ENCODE assay signal across 30 mouse cellular contexts in genomic region chr2:25433101-25433500, GRCm38 (mm10). TPM values are rescaled to one million over a fixed set of nuclear protein-coding genes. Genes with fewer than 3 reads are reported as not detected.
"Had no signal": no experiment of that assay in that cellular context is flagged by ENCODE, and none has a peak within 500 bp of the region (broad histone marks: within the 10 kb centered on the region; RNA-seq: fewer than 3 reads in every experiment).

No protein-coding gene starts in this region.

- H3K27ac ChIP-seq: heart, embryonic 10.5 days; hindbrain, embryonic 13.5 days; hindbrain, embryonic 15.5 days; hindbrain, postnatal 0 days; kidney, embryonic 15.5 days; kidney, postnatal 0 days; limb, embryonic 13.5 days; limb, embryonic 15.5 days; liver, embryonic 12.5 days; liver, embryonic 14.5 days had no signal

- H3K36me3 ChIP-seq: heart, embryonic 10.5 days; heart, embryonic 12.5 days had no signal

- ATAC-seq: hindbrain, postnatal 0 days; intestine, embryonic 16.5 days; liver, embryonic 12.5 days had no signal

- DNase-seq: gastrocnemius, postnatal 14 days; gastrocnemius, postnatal 36 days; heart, adult 18-20 months; heart, postnatal 10 days; heart, postnatal 36 days; kidney, adult 11 months; kidney, adult 2 months; kidney, adult 9 months; kidney, postnatal 14 days; kidney, postnatal 36 days; layer of hippocampus, adult 9-11 months; layer of hippocampus, postnatal 36 days; left cerebral cortex, postnatal 4 days had no signal

- H3K9ac ChIP-seq: heart, embryonic 12.5 days; hindbrain, embryonic 15.5 days; kidney, embryonic 15.5 days; limb, embryonic 13.5 days; limb, embryonic 15.5 days; liver, embryonic 12.5 days; liver, embryonic 14.5 days had no signal

- H3K4me3 ChIP-seq: heart, embryonic 10.5 days; heart, embryonic 12.5 days; hindbrain, embryonic 13.5 days; hindbrain, embryonic 15.5 days; kidney, embryonic 15.5 days; limb, embryonic 13.5 days; limb, embryonic 15.5 days; liver, embryonic 12.5 days had no signal

- H3K4me2 ChIP-seq: heart, embryonic 12.5 days; hindbrain, embryonic 13.5 days; hindbrain, embryonic 15.5 days; kidney, embryonic 15.5 days; limb, embryonic 13.5 days; limb, embryonic 15.5 days; liver, embryonic 12.5 days had no signal

- H3K9me3 ChIP-seq: heart, embryonic 10.5 days; heart, embryonic 12.5 days; hindbrain, embryonic 13.5 days; hindbrain, embryonic 15.5 days; kidney, embryonic 15.5 days; limb, embryonic 13.5 days; limb, embryonic 15.5 days; liver, embryonic 12.5 days had no signal

- H3K27me3 ChIP-seq: hindbrain, embryonic 15.5 days had no signal

RNA-seq across cellular contexts. Expression of gene Fut7, which starts 10.0 kb away (rescaled TPM):
- total RNA-seq: gastrocnemius, adult 18-20 months; gastrocnemius, postnatal 14 days; gastrocnemius, postnatal 36 days; liver, adult 2 months had no signal
- polyA plus RNA-seq: heart, embryonic 10.5 days; heart, embryonic 12.5 days; intestine, embryonic 14.5 days; kidney, postnatal 0 days; limb, embryonic 11.5 days had no signal

RNA-seq across cellular contexts. Expression of gene Clic3, which starts 23.5 kb away (rescaled TPM):
- total RNA-seq: gastrocnemius, postnatal 14 days; hematopoietic stem cell, adult 5-6 weeks had no signal
- polyA plus RNA-seq: limb, embryonic 11.5 days had no signal
